Mouse (Mus musculus) layer of hippocampus, postnatal 10 days (tissue): ENCODE results near the gene Hist1h3g. TPM values are rescaled to one million over a fixed set of nuclear protein-coding genes. Genes with fewer than 3 reads are reported as not detected.
"Not testable (repeated sequence)": the region's sequence is repeated elsewhere in the genome, so short reads cannot be mapped to it uniquely, and the experiment has no call there.

Experiments
- DNase-seq, 2 experiments: peaks; one replicate each; pipeline ENCODE4 v3.0.0; 2021; ENCODE audit warnings: low spot score in 2 of 2
- total RNA-seq, 2 experiments: library from RNA; stranded (reverse); gene quantifications; 2 replicates each; pipeline ENCODE4 v1.2.3; 2021

Hist1h3g gene
- total RNA-seq, 2 experiments from 2014 or later: 19.1 to 19.9 TPM

DNA sequence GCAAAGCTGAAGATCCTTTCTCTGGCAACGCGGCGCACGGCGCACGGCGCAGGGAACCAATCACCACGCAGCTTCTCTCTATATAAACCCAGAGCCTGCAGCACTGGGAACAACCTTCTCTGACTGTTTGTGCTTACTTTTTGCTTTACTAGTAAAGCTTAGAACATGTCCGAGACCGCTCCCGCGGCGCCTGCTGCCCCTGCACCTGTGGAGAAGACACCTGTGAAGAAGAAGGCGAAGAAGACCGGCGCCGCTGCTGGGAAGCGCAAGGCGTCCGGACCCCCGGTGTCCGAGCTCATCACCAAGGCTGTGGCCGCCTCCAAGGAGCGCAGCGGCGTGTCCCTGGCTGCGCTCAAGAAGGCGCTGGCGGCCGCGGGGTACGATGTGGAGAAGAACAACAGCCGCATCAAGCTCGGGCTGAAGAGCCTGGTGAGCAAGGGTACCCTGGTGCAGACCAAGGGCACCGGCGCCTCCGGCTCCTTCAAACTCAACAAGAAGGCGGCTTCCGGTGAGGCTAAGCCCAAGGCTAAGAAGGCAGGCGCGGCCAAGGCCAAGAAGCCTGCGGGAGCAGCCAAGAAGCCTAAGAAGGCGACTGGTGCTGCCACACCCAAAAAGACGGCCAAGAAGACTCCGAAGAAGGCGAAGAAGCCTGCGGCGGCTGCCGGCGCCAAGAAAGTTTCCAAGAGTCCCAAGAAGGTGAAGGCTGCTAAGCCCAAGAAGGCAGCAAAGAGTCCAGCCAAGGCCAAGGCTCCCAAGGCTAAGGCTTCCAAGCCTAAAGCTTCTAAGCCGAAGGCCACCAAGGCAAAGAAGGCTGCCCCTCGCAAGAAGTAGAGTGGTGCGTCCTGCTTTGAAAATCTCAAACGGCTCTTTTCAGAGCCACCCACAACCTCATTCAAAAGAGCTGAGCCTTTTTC, 20.0 kb downstream of the Hist1h3g start:
- peak; percentile 58 to 71 for DNase-seq

DNA sequence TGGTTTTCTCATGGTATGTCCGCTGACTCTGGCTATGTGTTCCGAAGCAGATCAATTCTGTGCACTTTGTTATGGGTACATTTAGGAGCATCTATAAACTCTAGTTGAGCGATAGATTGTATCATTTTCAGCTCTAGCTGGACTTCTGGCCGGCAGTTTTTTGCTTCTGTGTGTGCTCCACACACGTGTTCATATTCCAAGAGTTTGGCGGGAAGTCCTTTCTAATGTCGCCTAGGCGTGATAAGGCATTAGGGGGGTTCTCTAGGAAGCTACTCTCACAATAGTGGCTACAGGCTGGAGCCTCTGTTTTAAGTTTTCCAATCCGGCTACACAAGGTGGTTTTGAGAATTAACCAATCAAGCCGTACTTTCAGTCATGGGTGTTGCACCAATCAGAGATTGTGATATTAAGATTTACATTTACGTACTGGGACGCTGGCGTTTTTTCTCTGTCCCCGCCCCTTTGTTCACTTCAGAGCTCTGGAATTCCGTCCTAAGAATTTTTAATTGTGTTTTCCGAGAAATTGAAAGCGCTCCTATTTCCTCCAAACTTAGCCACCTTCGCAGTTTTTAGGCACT, 20.7 kb downstream of the Hist1h3g start:
- peak; percentile 37 to 60 for DNase-seq

DNA sequence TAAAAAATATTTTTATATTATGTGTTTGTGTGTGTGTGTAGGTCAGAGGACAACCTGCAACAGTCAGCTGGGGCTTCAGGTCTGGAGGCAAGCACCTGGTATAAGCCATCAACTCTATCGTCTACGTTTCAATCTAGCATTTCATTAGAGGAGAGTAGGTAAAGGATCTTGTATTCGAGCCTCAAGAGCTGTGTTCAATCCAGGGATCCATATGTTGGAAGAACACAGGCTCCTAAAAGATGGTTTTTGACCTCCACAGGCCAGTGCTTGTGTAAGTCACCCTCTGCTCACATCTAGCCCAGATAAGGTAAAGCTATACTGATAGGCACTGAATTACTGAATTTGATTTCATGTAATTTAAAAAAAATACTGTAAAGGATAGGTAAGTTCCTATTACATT, 21.7 kb downstream of the Hist1h3g start:
- no peak for DNase-seq

DNA sequence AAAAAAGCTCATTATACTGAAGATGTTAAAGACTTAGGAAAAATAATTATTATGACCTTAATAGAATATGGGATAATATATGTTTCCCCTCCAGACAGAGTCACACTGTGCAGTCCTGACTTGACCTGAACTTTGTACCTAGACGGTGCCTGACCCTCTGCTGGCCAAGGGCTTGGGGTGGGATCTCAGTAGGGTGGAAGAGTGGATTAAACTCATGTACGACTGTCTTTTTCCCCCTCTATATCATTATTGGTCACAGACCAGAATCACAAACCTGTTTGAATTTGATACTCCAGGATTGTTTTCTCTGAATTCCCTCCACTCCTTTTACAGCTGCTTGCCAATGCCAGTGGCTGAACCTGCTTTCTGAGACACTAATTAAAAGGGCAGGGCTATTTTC, 25.5 kb downstream of the Hist1h3g start:
- not testable (repeated sequence) for DNase-seq

DNA sequence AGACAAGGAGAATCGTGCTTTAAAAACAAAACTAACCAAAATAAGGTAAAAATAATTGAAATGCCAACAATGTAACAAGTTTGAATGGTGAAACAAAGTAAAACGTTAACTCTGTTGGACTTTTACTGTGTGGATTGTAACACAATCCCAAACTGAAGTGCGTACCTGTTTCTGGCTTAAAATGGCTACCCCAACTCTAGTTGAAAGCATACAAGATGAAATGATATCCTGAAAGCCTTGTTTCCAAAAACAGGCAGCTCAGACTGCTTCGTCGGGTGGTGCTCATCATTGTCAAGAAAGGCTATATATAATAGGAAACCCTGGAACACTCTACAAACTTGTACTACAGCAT, 26.3 kb downstream of the Hist1h3g start:
- DNase-seq: not testable (repeated sequence)

DNA sequence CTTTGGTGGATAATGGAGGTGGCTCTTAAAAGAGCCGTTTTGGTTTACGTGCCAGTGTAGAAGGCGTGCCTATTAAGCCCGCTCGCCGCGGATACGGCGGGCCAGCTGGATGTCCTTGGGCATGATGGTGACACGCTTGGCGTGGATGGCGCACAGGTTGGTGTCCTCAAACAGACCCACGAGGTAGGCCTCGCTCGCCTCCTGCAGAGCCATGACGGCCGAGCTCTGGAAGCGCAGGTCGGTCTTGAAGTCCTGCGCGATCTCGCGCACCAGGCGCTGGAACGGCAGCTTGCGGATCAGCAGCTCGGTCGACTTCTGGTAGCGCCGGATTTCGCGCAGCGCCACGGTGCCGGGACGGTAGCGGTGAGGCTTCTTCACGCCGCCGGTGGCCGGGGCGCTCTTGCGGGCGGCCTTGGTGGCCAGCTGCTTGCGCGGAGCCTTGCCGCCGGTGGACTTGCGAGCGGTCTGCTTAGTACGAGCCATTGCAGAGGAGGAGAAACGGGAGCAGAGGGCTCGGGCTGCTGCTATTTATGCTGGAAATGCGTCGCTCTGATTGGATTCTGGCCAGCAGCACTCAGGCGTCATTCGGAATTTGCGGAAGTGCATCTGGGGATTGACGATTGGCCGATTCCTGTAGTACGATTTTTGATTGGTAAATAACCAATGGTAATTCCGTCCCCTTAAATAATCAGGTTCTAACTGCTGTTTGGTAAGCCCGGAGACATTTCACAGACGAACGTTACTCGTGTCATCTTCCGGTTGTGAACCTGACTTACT, 26.8 kb downstream of the Hist1h3g start, which contains the start of gene Hist1h3e:
Gene Hist1h3e (minus strand): TSS at position 487 of the 777 bp plus-strand sequence.
- peak; percentile 94 to 95 for DNase-seq

DNA sequence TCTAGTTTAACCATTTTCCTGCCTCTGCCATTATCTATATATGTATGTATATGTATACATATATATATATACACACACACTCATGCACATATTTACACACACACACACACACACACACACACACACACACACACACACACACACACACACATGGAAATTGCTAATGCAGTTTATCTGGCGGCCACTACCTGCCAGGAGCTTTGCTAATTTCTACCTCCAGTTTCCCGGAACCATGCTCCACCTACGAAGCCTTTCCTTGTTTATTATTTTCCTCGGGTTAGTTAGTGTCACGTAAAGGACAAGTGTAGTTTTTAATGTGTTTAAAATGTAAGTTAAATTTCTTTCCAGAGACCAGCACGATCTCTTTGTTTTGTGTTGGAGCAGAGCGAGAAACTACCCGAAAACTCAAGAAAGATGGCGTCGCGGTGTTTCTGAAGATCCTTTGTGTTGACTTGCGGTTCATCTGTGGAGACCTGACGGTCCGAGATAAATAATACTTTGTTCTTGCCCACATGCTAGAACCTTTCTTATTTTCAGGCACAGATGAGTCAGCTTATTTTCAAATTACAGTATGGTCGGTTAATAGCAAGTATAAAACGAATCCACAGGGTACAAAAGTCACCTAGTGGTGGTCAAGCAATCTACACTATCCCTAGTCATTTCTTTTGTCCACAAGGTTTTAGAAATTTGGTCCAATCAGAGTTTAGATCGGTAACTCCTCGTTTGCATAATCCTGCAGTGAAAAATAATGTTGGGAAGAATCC, 27.7 kb downstream of the Hist1h3g start:
- peak in 1 of 2 experiments; percentile 46 for DNase-seq

DNA sequence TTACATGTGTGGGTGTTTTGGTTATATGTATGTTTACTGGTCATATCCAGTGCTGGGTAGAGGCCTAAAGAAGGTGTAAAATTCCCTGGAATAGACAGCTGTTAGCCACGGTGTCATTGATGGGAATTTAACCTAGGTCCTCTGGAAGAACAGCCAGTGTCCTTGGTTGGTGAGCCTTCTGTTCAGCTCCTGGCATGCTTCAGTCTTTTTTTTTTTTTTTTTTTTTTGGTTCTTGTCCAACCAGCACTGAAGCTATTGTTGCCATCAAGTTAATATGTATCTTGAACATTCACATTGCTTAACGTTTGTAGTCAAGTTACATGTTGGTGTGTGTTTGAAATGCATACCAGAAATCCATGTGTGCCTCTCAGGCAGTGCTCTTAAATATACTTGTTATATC, 29.3 kb downstream of the Hist1h3g start:
- no peak for DNase-seq

DNA sequence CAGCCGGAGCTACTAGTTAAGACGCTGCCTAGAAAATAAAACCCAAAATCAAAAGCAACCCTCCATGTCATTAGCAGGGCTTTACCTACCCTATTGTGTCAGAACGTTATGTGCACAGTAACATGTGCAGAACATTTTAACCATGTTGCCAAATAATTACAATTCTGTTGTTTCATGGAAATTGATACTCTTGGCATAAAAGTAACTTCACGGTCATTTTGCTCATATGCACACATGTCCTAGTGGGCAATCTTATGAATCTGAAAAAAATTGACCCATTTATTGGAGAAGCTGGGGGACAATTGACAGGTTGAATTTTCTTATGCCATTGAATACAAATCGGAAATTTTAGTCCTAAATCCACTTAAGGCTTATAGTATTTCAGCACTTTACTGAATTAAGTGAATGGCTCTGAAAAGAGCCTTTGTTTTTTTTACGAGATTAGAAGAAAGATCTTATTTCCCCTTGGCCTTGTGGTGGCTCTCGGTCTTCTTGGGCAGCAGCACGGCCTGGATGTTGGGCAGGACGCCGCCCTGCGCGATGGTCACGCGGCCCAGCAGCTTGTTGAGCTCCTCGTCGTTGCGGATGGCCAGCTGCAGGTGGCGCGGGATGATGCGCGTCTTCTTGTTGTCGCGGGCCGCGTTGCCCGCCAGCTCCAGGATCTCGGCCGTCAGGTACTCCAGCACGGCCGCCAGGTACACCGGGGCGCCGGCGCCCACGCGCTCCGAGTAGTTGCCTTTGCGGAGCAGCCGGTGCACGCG, 35.2 kb downstream of the Hist1h3g start:
- DNase-seq: not testable (repeated sequence)

DNA sequence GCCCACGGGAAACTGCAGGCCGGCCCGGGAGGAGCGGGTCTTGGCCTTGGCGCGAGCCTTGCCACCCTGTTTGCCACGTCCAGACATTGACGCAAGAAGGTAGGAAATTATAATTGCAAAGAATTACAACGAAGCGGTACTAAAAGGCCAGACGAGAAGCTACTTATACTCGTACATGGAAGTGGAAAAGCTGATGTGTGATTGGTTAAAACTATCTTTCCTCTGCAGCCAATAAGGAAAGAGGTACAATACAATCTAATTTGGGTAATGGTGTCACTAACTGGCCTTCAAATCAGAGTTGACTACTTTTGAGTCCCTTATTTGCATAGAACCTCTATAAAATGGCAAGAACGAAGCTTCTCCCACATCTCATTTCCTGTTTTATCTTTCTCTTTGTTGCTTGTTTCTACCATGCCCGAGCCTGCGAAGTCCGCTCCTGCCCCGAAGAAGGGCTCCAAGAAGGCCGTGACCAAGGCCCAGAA, 35.8 kb downstream of the Hist1h3g start, which contains the start of the genes Hist1h2ae and Hist1h2bg:
Gene Hist1h2ae (minus strand): TSS at position 199 of the 482 bp plus-strand sequence.
Gene Hist1h2bg (plus strand): TSS at position 375 of the 482 bp plus-strand sequence.
- peak; percentile 61 to 72 for DNase-seq

DNA sequence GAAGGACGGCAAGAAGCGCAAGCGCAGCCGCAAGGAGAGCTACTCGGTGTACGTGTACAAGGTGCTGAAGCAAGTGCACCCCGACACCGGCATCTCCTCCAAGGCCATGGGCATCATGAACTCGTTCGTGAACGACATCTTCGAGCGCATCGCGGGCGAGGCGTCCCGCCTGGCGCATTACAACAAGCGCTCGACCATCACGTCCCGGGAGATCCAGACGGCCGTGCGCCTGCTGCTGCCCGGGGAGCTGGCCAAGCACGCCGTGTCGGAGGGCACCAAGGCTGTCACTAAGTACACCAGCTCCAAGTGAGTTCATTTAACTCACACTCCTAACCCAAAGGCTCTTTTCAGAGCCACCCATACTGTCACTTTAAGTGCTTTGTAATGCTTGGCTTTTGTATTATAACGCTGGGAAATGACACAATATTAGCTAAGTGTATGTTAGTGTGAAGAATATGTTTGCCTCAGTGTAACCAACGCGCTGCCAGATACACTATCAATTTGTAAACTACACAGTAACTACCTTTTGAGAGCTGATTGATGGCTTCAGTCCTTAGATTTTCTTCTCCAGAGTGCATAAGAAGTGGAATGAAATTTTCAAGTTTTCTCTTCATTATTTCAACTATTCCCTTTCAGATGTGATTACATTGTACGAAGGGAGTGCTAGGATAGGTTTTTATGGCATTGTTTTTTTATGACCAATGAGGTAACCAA, 36.4 kb downstream of the Hist1h3g start:
- DNase-seq: not testable (repeated sequence)

DNA sequence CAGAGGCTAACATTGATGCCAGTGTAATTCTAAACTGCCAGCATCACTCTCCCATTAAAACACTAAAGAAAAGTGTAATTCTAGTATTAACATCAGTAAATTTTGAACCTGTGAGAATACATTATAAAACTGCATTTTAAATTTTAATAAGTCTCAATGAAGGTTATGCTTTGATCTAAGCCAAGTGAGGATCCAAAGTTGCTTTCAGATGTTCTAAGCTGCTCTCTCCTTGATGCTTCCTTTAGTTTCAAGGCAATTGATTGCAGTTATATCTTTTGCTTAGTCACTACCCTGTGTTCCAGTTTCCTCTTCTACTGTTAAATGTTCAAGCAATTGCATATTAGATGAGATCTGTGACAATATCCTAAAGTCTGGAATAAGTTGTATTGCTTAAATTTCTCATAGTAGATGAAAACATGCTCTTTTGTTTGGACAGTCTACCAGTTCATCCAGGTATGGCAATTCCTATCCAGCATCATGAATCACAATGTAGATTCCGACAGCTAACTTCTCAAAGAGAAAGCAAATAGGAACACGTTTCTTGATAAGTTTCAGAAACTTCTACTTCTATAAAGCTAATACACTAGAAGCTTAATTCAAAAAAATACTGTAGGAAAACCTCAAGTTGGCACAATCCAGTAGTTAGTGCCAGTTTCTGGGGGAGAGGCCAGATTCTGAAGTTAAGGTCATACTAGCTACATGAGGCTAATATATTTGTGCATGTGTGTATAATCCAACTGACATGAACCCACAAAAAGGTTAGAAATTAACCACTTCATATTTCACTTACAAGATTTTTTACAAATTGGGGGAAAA, 37.2 kb downstream of the Hist1h3g start:
- DNase-seq: no peak

DNA sequence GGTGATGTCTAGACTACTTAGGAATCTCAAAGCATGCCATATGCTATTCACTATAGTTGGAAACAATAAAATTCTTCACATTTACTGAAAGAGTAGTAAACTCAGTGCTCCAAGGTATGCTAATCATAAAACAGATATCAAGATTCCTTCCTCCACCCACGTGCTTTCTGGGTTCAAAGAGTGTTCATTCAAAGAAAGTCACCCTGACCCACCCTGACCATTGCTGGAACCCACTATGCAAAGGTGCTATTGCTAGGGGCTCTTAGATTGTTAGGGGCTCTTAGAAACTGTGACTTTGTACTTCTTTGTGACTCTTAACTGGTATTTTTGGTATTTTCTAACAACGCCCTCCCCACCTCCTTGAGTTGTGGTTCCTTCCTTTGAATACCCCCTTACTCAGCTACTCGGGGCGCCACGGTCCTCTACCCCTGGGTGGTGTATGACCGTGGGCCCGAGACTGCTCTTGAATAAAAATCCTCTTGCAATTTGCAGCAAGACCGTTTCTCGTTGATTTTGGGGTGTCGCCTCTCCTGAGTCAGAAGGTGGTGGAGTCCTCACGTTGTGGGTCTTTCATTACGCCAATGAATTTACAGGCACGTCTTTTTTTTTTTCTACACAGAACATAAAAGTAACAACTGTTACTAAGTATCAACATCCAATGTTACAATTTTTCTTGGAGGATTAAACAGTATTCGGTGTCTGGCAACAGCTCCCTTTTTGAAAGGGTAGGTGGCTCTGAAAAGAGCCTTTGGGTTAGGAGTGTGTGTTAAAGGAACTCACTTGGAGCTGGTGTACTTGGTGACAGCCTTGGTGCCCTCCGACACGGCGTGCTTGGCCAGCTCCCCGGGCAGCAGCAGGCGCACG, 38.0 kb downstream of the Hist1h3g start:
- DNase-seq: not testable (repeated sequence)

DNA sequence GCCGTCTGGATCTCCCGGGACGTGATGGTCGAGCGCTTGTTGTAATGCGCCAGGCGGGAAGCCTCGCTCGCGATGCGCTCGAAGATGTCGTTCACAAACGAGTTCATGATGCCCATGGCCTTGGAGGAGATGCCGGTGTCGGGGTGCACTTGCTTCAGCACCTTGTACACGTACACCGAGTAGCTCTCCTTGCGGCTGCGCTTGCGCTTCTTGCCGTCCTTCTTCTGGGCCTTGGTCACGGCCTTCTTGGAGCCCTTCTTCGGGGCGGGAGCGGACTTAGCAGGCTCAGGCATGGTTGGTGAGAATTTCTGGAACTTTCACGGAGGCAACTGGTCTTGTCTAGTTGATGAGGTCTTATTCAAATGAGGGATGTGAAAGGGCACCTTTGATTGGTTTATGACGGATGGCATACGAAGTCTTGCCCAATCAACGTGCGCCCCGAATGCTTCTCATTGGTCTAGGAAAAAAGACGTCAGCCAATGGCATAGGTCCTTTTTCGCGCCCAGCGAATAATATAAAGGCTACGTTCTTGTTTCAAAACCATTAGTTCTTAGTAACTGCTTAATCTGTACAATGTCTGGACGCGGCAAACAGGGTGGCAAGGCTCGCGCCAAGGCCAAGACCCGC, 38.8 kb downstream of the Hist1h3g start, which contains the start of the genes Hist1h2bf and Hist1h2ad:
Gene Hist1h2bf (minus strand): TSS at position 299 of the 627 bp plus-strand sequence.
Gene Hist1h2ad (plus strand): TSS at position 484 of the 627 bp plus-strand sequence.
- DNase-seq: peak; percentile 81 to 86

DNA sequence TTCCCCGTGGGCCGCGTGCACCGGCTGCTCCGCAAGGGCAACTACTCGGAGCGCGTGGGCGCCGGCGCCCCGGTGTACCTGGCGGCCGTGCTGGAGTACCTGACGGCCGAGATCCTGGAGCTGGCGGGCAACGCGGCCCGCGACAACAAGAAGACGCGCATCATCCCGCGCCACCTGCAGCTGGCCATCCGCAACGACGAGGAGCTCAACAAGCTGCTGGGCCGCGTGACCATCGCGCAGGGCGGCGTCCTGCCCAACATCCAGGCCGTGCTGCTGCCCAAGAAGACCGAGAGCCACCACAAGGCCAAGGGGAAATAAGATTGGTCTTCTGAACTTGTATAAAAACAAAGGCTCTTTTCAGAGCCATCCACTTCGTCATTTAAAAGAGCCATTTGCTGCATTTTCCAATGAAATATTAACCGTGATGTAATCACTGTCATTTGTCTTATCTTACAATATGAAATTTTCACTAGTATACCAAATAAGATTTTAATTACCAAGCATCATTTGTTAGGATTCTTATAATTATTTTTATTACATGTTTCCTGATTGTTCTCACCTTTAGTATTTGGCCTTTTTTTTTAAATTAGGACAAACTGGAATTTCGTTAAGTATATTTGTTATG, 39.4 kb downstream of the Hist1h3g start:
- not testable (repeated sequence) for DNase-seq

DNA sequence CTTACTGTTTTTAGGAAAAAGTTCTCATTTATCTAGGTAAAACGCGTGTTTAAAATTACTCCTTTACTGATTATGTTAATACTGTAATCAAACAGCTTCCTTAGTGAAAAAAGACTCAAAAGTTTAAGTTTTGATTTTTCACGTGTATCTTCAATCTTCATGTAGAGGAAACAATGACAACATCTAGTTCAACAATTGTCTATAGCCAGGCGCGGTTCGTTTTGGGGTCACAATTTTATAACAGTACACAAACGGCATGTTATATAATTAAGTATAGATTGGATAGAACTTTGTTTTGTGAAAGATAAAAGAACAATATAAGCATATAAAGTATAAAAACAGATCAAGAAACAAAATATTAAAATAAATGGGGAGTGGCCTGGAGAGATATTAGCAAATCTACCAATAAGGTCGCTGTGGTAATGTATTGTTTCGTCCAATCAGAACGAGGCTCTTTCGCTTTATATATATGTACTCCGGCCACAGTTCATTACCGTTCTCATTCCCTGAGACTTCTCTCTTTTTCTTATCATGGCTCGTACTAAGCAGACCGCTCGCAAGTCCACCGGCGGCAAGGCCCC, 40.1 kb downstream of the Hist1h3g start, which contains the start of gene Hist1h3d:
Gene Hist1h3d (plus strand): TSS at position 493 of the 581 bp plus-strand sequence.
- DNase-seq: peak; percentile 36 to 55
